Mouse (Mus musculus) stomach, postnatal 0 days (tissue): ENCODE measurements around the gene Sbf2.

Source experiments
- CTCF ChIP-seq: IDR thresholded peaks from 2 replicates; pipeline ENCODE4 v1.5.1; 2016; ENCODE audit warnings: antibody characterized with exemption, low read depth, mild to moderate bottlenecking, moderate library complexity
- EP300 ChIP-seq: optimal IDR thresholded peaks from 2 replicates; pipeline ENCODE3; 2016; ENCODE audit warnings: antibody characterized with exemption

DNA sequence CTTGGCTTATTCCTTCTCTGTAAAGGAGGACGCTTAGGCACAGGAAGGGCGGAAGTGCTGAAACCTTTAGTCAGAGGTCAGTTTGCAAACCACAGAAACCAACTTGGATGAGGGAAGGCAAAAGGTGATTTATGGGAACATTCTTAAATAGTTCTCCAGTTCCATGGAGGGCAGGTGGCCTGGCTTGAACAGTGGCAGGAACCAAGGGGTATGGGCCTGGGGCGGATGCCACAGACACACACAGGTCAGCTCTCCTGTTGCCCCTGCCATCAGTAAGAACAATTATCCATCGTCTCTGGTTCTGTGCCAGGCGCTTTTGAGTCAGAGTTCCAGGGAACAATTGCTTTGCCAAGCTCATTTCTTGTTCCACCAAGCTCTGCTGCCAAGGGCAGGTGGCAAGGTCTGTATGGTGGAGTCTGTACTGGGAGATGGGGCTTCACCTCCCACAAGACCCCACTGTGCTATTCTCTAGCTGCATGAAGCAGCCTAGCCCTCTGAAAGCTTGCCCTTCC is 336.9 kb downstream of the Sbf2 start:
- TF ChIP-seq CTCF: no peak
- TF ChIP-seq EP300: no peak
